Mouse (Mus musculus): ENCODE measurements around the gene Gm20509. TPM values are rescaled to one million over a fixed set of nuclear protein-coding genes. Genes with fewer than 3 reads are reported as not detected.

Gm20509 gene
- total RNA-seq, 4 experiments from 2014 or later, result 1.0 to 4.3 (median 1.3) TPM

Other genes starting within 250 kb of the Gm20509 start
- 10 to 100 TPM; 26.3 to 31.3 (median 28.8) TPM for gene Pygo1, start 176.8 kb upstream of the Gm20509 start, total RNA-seq (2022)
- gene Dyx1c1, start 143.7 kb upstream of the Gm20509 start, total RNA-seq (2022), result 1 to 10 TPM; 1.5 to 3.1 (median 2.7) TPM
- gene Gm44503, start 143.6 kb upstream of the Gm20509 start, total RNA-seq (2022), result not detected
- 10 to 100 TPM in 3 of 4 experiments, 1 to 10 TPM in 1; 9.2 to 15.1 (median 13.6) TPM for gene Ccpg1os, start 117.1 kb upstream of the Gm20509 start, total RNA-seq (2022)
- gene Ccpg1, start 117.0 kb upstream of the Gm20509 start, total RNA-seq (2022), result 100 to 1,000 TPM; 130 to 173 (median 150) TPM
- gene Pigb, start 62.1 kb upstream of the Gm20509 start, total RNA-seq (2022), result 10 to 100 TPM; 15.5 to 19.3 (median 17.3) TPM
- gene Rab27a, start 57.6 kb upstream of the Gm20509 start, total RNA-seq (2022), result 10 to 100 TPM; 17.1 to 18.2 (median 17.9) TPM
- 1 to 10 TPM; 3.0 to 5.4 (median 4.5) TPM for gene Khdc3, start 634 bp upstream of the Gm20509 start, total RNA-seq (2022)
- 10 to 100 TPM; 55.8 to 64.9 (median 60.1) TPM for gene Rsl24d1, start 11.0 kb downstream of the Gm20509 start, total RNA-seq (2022)

Measured in layer of hippocampus, adult 8-10 months (tissue).